Comparison of ENCODE assay signal across 27 mouse cellular contexts in genomic region chr9:73090121-73090520, GRCm38 (mm10). TPM values are rescaled to one million over a fixed set of nuclear protein-coding genes. Genes with fewer than 3 reads are reported as not detected.
DNase-seq lines count a peak whose midpoint lies in the region; ATAC-seq and TF ChIP-seq lines count a peak whose summit lies in the region.
"Had no signal": no experiment of that assay in that cellular context is flagged by ENCODE, and none has a peak within 500 bp of the region (broad histone marks: within the 10 kb centered on the region; RNA-seq: fewer than 3 reads in every experiment).

No protein-coding gene starts in this region.

- H3K4me2 ChIP-seq in liver, embryonic 12.5 days: no peak overlapping the region
- H3K4me2 ChIP-seq in liver, embryonic 11.5 days: no peak overlapping the region
- no peak overlapping the region for H3K4me2 ChIP-seq in midbrain, postnatal 0 days (ENCODE audit: low read depth, low read length, poor library complexity, severe bottlenecking)
- no peak overlapping the region for H3K4me2 ChIP-seq in midbrain, embryonic 13.5 days (replicated peaks)
- H3K4me2 ChIP-seq in liver, postnatal 0 days (ENCODE audit: low read depth, low read length): no peak overlapping the region
- H3K4me2 ChIP-seq: embryonic facial prominence, embryonic 15.5 days; heart, embryonic 11.5 days; hindbrain, embryonic 15.5 days; kidney, embryonic 15.5 days; limb, embryonic 13.5 days; midbrain, embryonic 12.5 days; neural tube, embryonic 15.5 days had no signal

- no peak overlapping the region for H3K4me3 ChIP-seq in liver, embryonic 12.5 days
- no peak overlapping the region for H3K4me3 ChIP-seq in liver, embryonic 11.5 days (ENCODE audit: low read depth, low read length)
- no peak overlapping the region for H3K4me3 ChIP-seq in midbrain, postnatal 0 days (ENCODE audit: low read depth, low read length)
- no peak overlapping the region for H3K4me3 ChIP-seq in midbrain, embryonic 13.5 days (replicated peaks)
- no peak overlapping the region for H3K4me3 ChIP-seq in liver, postnatal 0 days (ENCODE audit: low read depth, low read length)
- H3K4me3 ChIP-seq: embryonic facial prominence, embryonic 15.5 days; gastrocnemius, adult 2 months; hindbrain, embryonic 15.5 days; kidney, embryonic 15.5 days; limb, embryonic 13.5 days; midbrain, embryonic 12.5 days; myocyte; neural tube, embryonic 15.5 days had no signal

- H3K36me3 ChIP-seq in liver, embryonic 12.5 days: no peaks in the 10 kb centered on the region
- no peaks in the 10 kb centered on the region for H3K36me3 ChIP-seq in liver, embryonic 11.5 days (ENCODE audit: control insufficient read depth, insufficient read depth, low read length)
- peaks cover 2% of the 10 kb centered on the region; the same call in 1 of the 2 replicates for H3K36me3 ChIP-seq in midbrain, postnatal 0 days (ENCODE audit: insufficient read depth, low read length)
- H3K36me3 ChIP-seq in midbrain, embryonic 13.5 days: no peaks in the 10 kb centered on the region
- H3K36me3 ChIP-seq in liver, postnatal 0 days (replicated peaks; ENCODE audit: insufficient read depth, low read length): no peaks in the 10 kb centered on the region
- H3K36me3 ChIP-seq: embryonic facial prominence, embryonic 15.5 days; hindbrain, embryonic 15.5 days; kidney, embryonic 15.5 days; midbrain, embryonic 12.5 days; neural tube, embryonic 15.5 days had no signal

- no peak overlapping the region for H3K9ac ChIP-seq in liver, embryonic 12.5 days
- H3K9ac ChIP-seq in liver, embryonic 11.5 days (ENCODE audit: low read depth, low read length): no peak overlapping the region
- no peak overlapping the region for H3K9ac ChIP-seq in midbrain, postnatal 0 days (replicated peaks; ENCODE audit: low read length, poor library complexity, severe bottlenecking)
- no peak overlapping the region for H3K9ac ChIP-seq in midbrain, embryonic 13.5 days (replicated peaks)
- H3K9ac ChIP-seq in liver, postnatal 0 days (replicated peaks): no peak overlapping the region
- H3K9ac ChIP-seq: embryonic facial prominence, embryonic 15.5 days; forebrain, postnatal 0 days; hindbrain, embryonic 15.5 days; kidney, embryonic 15.5 days; limb, embryonic 13.5 days; midbrain, embryonic 12.5 days; neural tube, embryonic 15.5 days had no signal

- TF ChIP-seq EP300 in liver, postnatal 0 days (IDR thresholded peaks at IDR 0.05; ENCODE audit: low read depth): no peak

- TF ChIP-seq CTCF in midbrain, postnatal 0 days (IDR thresholded peaks at IDR 0.05): 0 out of 2 replicates have a peak, but pooled peaks have one; percentile 3
- TF ChIP-seq CTCF in liver, postnatal 0 days (IDR thresholded peaks at IDR 0.05; ENCODE audit: low read depth): no peak

- no peak for ATAC-seq in liver, embryonic 12.5 days
- ATAC-seq in liver, embryonic 11.5 days (replicated peaks; ENCODE audit: low FRiP score): no peak
- ATAC-seq in midbrain, postnatal 0 days (ENCODE audit: low FRiP score): no peak
- ATAC-seq in midbrain, embryonic 13.5 days: no peak
- ATAC-seq in liver, postnatal 0 days: no peak

- H3K27ac ChIP-seq in liver, embryonic 12.5 days: 0 out of 2 replicates have a peak overlapping the region, but pooled peaks have one; percentile 40
- H3K27ac ChIP-seq in liver, embryonic 11.5 days (ENCODE audit: low read depth, low read length): no peak overlapping the region
- H3K27ac ChIP-seq in midbrain, postnatal 0 days (ENCODE audit: low read depth, low read length): no peak overlapping the region
- H3K27ac ChIP-seq in midbrain, embryonic 13.5 days: no peak overlapping the region
- peak overlapping the region; percentile 73 for H3K27ac ChIP-seq in liver, postnatal 0 days (ENCODE audit: low read depth)
- H3K27ac ChIP-seq: embryonic facial prominence, embryonic 15.5 days; gastrocnemius, adult 2 months; hindbrain, embryonic 15.5 days; kidney, embryonic 15.5 days; limb, embryonic 13.5 days; midbrain, embryonic 12.5 days; neural tube, embryonic 15.5 days had no signal

- peaks cover 8% of the 10 kb centered on the region for H3K4me1 ChIP-seq in liver, embryonic 12.5 days
- peaks cover 3% of the 10 kb centered on the region for H3K4me1 ChIP-seq in liver, embryonic 11.5 days (replicated peaks; ENCODE audit: control insufficient read depth, insufficient read depth, low read length)
- H3K4me1 ChIP-seq in midbrain, postnatal 0 days (ENCODE audit: insufficient read depth, low read length): no peaks in the 10 kb centered on the region
- H3K4me1 ChIP-seq in midbrain, embryonic 13.5 days (replicated peaks): 0 out of 2 replicates have a peak, but pooled peaks cover 3% of the 10 kb centered on the region
- H3K4me1 ChIP-seq in liver, postnatal 0 days (ENCODE audit: insufficient read depth): peaks cover 3% of the 10 kb centered on the region
- H3K4me1 ChIP-seq: embryonic facial prominence, embryonic 15.5 days; kidney, embryonic 15.5 days; limb, embryonic 13.5 days; neural tube, embryonic 15.5 days had no signal

- 79% methylated on average over 10 of the region's 10 CpGs for WGBS in liver, embryonic 12.5 days (ENCODE audit: insufficient replicate concordance)
- WGBS in liver, embryonic 11.5 days: 77% methylated on average over 10 of the region's 10 CpGs
- 72% methylated on average over 10 of the region's 10 CpGs for WGBS in midbrain, postnatal 0 days
- 79% methylated on average over 10 of the region's 10 CpGs for WGBS in midbrain, embryonic 13.5 days
- WGBS in liver, postnatal 0 days (ENCODE audit: insufficient replicate concordance): 75% methylated on average over 10 of the region's 10 CpGs

- no peak for DNase-seq in liver, embryonic 11.5 days (ENCODE audit: low spot score)
- DNase-seq in midbrain, postnatal 0 days (ENCODE audit: low spot score): no peak
- peak; percentile 7 for DNase-seq in Muller cell, postnatal 12 days (ENCODE audit: inconsistent ontology term)
- DNase-seq in liver, postnatal 0 days: no peak
- no peak for DNase-seq in urinary bladder, postnatal 10 days (ENCODE audit: low spot score)
- DNase-seq in urinary bladder, postnatal 36 days (ENCODE audit: low spot score in 2 of 2): no peak
- DNase-seq: adrenal gland, postnatal 25 days; cerebellum, adult 18-20 months; cerebellum, postnatal 36 days; forebrain, postnatal 0 days; gastrocnemius, adult 2 months; heart, postnatal 4 days; kidney, postnatal 4 days had no signal

- no peaks in the 10 kb centered on the region for H3K9me3 ChIP-seq in liver, embryonic 12.5 days (replicated peaks)
- no peaks in the 10 kb centered on the region for H3K9me3 ChIP-seq in liver, embryonic 11.5 days (ENCODE audit: control insufficient read depth, low read length)
- no peaks in the 10 kb centered on the region for H3K9me3 ChIP-seq in midbrain, postnatal 0 days (ENCODE audit: low read length)
- H3K9me3 ChIP-seq in midbrain, embryonic 13.5 days: no peaks in the 10 kb centered on the region
- H3K9me3 ChIP-seq in liver, postnatal 0 days (ENCODE audit: low read length): no peaks in the 10 kb centered on the region
- H3K9me3 ChIP-seq: embryonic facial prominence, embryonic 15.5 days; hindbrain, embryonic 15.5 days; kidney, embryonic 15.5 days; limb, embryonic 13.5 days; midbrain, embryonic 12.5 days; neural tube, embryonic 15.5 days had no signal

- H3K27me3 ChIP-seq in liver, embryonic 12.5 days (replicated peaks): peaks cover 3% of the 10 kb centered on the region; the same call in 1 of the 2 replicates
- H3K27me3 ChIP-seq in liver, embryonic 11.5 days (replicated peaks; ENCODE audit: control insufficient read depth, insufficient read depth, low read length): no peaks in the 10 kb centered on the region
- no peaks in the 10 kb centered on the region for H3K27me3 ChIP-seq in midbrain, postnatal 0 days (ENCODE audit: insufficient read depth, low read length)
- H3K27me3 ChIP-seq in midbrain, embryonic 13.5 days: no peaks in the 10 kb centered on the region
- H3K27me3 ChIP-seq in liver, postnatal 0 days (ENCODE audit: insufficient read depth, low read length): no peaks in the 10 kb centered on the region
- H3K27me3 ChIP-seq: embryonic facial prominence, embryonic 15.5 days; limb, embryonic 13.5 days had no signal

RNA-seq across cellular contexts. Expression of gene Khdc3, which starts 11.5 kb away (rescaled TPM):
- not detected in 2 replicates for polyA plus RNA-seq in liver, embryonic 12.5 days (2016; fragmentation: Nextera tagmentation; extraction: Ambion mirVana)
- not detected in 2 replicates for polyA plus RNA-seq in liver, embryonic 11.5 days (2014; fragmentation: Nextera tagmentation; extraction: Ambion mirVana)
- total RNA-seq in midbrain, postnatal 0 days (2014; rRNA removed): 0.93 TPM in 1 of 2 replicates, not detected in the other
- 0.25 and 0.27 TPM in 2 replicates for polyA plus RNA-seq in midbrain, postnatal 0 days (2015; fragmentation: Nextera tagmentation; extraction: Ambion mirVana)
- 0.12 TPM in 1 of 2 replicates, not detected in the other for polyA plus RNA-seq in midbrain, embryonic 13.5 days (2015; fragmentation: Nextera tagmentation; extraction: Ambion mirVana)
- polyA plus RNA-seq in liver, postnatal 0 days (2015; fragmentation: Nextera tagmentation; extraction: Ambion mirVana): 0.14 TPM in 1 of 2 replicates, not detected in the other
- total RNA-seq: forebrain, postnatal 0 days; gastrocnemius, adult 2 months; heart, postnatal 4 days had no signal
- polyA plus RNA-seq: embryonic facial prominence, embryonic 15.5 days; gonadal fat pad, adult 2 months; heart, embryonic 11.5 days; kidney, embryonic 15.5 days; midbrain, embryonic 12.5 days; myocyte had no signal

RNA-seq across cellular contexts. Expression of gene Gm20509, which starts 12.1 kb away (rescaled TPM):
- not detected in 2 replicates for polyA plus RNA-seq in liver, embryonic 12.5 days (2016; fragmentation: Nextera tagmentation; extraction: Ambion mirVana)
- not detected in 2 replicates for polyA plus RNA-seq in liver, embryonic 11.5 days (2014; fragmentation: Nextera tagmentation; extraction: Ambion mirVana)
- total RNA-seq in midbrain, postnatal 0 days (2014; rRNA removed): not detected in 2 replicates
- polyA plus RNA-seq in midbrain, postnatal 0 days (2015; fragmentation: Nextera tagmentation; extraction: Ambion mirVana): 0.22 and 0.27 TPM in 2 replicates
- not detected in 2 replicates for polyA plus RNA-seq in midbrain, embryonic 13.5 days (2015; fragmentation: Nextera tagmentation; extraction: Ambion mirVana)
- not detected in 2 replicates for polyA plus RNA-seq in liver, postnatal 0 days (2015; fragmentation: Nextera tagmentation; extraction: Ambion mirVana)
- total RNA-seq: ES-E14; forebrain, postnatal 0 days; gastrocnemius, adult 2 months; heart, postnatal 4 days; left cerebral cortex, postnatal 10 days had no signal
- polyA plus RNA-seq: embryonic facial prominence, embryonic 15.5 days; forebrain, postnatal 0 days; gonadal fat pad, adult 2 months; heart, embryonic 11.5 days; hindbrain, embryonic 15.5 days; intestine, postnatal 0 days; kidney, embryonic 15.5 days; limb, embryonic 13.5 days; midbrain, embryonic 12.5 days; myocyte; neural tube, embryonic 15.5 days had no signal

RNA-seq across cellular contexts. Expression of gene Rsl24d1, which starts 23.1 kb away (rescaled TPM):
- polyA plus RNA-seq in liver, embryonic 12.5 days (2016; fragmentation: Nextera tagmentation; extraction: Ambion mirVana): 92.7 and 93.7 TPM in 2 replicates
- 156 and 157 TPM in 2 replicates for polyA plus RNA-seq in liver, embryonic 11.5 days (2014; fragmentation: Nextera tagmentation; extraction: Ambion mirVana)
- 49.5 and 78.1 TPM in 2 replicates for total RNA-seq in midbrain, postnatal 0 days (2014; rRNA removed)
- polyA plus RNA-seq in midbrain, postnatal 0 days (2015; fragmentation: Nextera tagmentation; extraction: Ambion mirVana): 101 and 110 TPM in 2 replicates
- polyA plus RNA-seq in midbrain, embryonic 13.5 days (2015; fragmentation: Nextera tagmentation; extraction: Ambion mirVana): 120 and 123 TPM in 2 replicates
- 39.0 and 41.4 TPM in 2 replicates for polyA plus RNA-seq in liver, postnatal 0 days (2015; fragmentation: Nextera tagmentation; extraction: Ambion mirVana)

RNA-seq across cellular contexts. Expression of gene Rab27a, which starts 45.5 kb away (rescaled TPM):
- polyA plus RNA-seq in liver, embryonic 12.5 days (2016; fragmentation: Nextera tagmentation; extraction: Ambion mirVana): 4.8 and 5.2 TPM in 2 replicates
- 3.0 and 3.5 TPM in 2 replicates for polyA plus RNA-seq in liver, embryonic 11.5 days (2014; fragmentation: Nextera tagmentation; extraction: Ambion mirVana)
- total RNA-seq in midbrain, postnatal 0 days (2014; rRNA removed): 5.3 and 6.4 TPM in 2 replicates
- polyA plus RNA-seq in midbrain, postnatal 0 days (2015; fragmentation: Nextera tagmentation; extraction: Ambion mirVana): 2.7 and 4.0 TPM in 2 replicates
- 0.94 and 1.5 TPM in 2 replicates for polyA plus RNA-seq in midbrain, embryonic 13.5 days (2015; fragmentation: Nextera tagmentation; extraction: Ambion mirVana)
- 5.7 and 7.0 TPM in 2 replicates for polyA plus RNA-seq in liver, postnatal 0 days (2015; fragmentation: Nextera tagmentation; extraction: Ambion mirVana)

RNA-seq across cellular contexts. Expression of gene Pigb, which starts 49.9 kb away (rescaled TPM):
- polyA plus RNA-seq in liver, embryonic 12.5 days (2016; fragmentation: Nextera tagmentation; extraction: Ambion mirVana): 8.0 and 8.3 TPM in 2 replicates
- 17.1 and 21.0 TPM in 2 replicates for polyA plus RNA-seq in liver, embryonic 11.5 days (2014; fragmentation: Nextera tagmentation; extraction: Ambion mirVana)
- total RNA-seq in midbrain, postnatal 0 days (2014; rRNA removed): 8.4 and 19.4 TPM in 2 replicates
- polyA plus RNA-seq in midbrain, postnatal 0 days (2015; fragmentation: Nextera tagmentation; extraction: Ambion mirVana): 12.2 and 13.0 TPM in 2 replicates
- 10.3 and 11.5 TPM in 2 replicates for polyA plus RNA-seq in midbrain, embryonic 13.5 days (2015; fragmentation: Nextera tagmentation; extraction: Ambion mirVana)
- 2.9 and 3.1 TPM in 2 replicates for polyA plus RNA-seq in liver, postnatal 0 days (2015; fragmentation: Nextera tagmentation; extraction: Ambion mirVana)

Comparison
In these comparisons a context has a peak if more than half of its experiments do, and no peak if none do; other contexts are left out.
1. H3K27ac ChIP-seq: peak in liver, embryonic 12.5 days (single experiment) and liver, postnatal 0 days (single experiment); none in liver, embryonic 11.5 days (single experiment), midbrain, postnatal 0 days (single experiment) and midbrain, embryonic 13.5 days (single experiment).